In genomic region chr9:57610359-57610826, GRCm38 (mm10) we compare ENCODE assay signal across 21 mouse cellular contexts. TPM values are rescaled to one million over a fixed set of nuclear protein-coding genes. Genes with fewer than 3 reads are reported as not detected.
DNase-seq lines count a peak whose midpoint lies in the region; ATAC-seq lines count a peak whose summit lies in the region.
"Had no signal": no experiment of that assay in that cellular context is flagged by ENCODE, and none has a peak within 500 bp of the region (broad histone marks: within the 10 kb centered on the region; RNA-seq: fewer than 3 reads in every experiment).

No protein-coding gene starts in this region.

- no peak overlapping the region for H3K4me2 ChIP-seq in hindbrain, embryonic 13.5 days
- H3K4me2 ChIP-seq: embryonic facial prominence, embryonic 13.5 days; liver, embryonic 11.5 days; lung, embryonic 15.5 days had no signal

- WGBS in hindbrain, embryonic 10.5 days = 62% methylated on average over 3 of the region's 3 CpGs
- WGBS in hindbrain, embryonic 13.5 days = 51% methylated on average over 3 of the region's 3 CpGs

- no peak overlapping the region for H3K9ac ChIP-seq in hindbrain, embryonic 13.5 days
- H3K9ac ChIP-seq: embryonic facial prominence, embryonic 13.5 days; lung, embryonic 15.5 days had no signal

- no peak for DNase-seq in hindbrain, embryonic 10.5 days (ENCODE audit: low spot score)
- peak; percentile 51 for DNase-seq in 3T3-L1 (ENCODE audit: low read depth, low spot score)
- peak; percentile 73 for DNase-seq in Muller cell, postnatal 12 days (ENCODE audit: inconsistent ontology term)
- DNase-seq in fat pad, adult 2 months (ENCODE audit: extremely low read depth, low read depth, low spot score) = peak; percentile 97
- DNase-seq in ovary, postnatal 14 days (ENCODE audit: low spot score) = no peak
- DNase-seq in gastrocnemius, postnatal 36 days = no peak
- DNase-seq: adrenal gland, postnatal 10 days; heart, adult 2 months; right cerebral cortex, postnatal 4 days; thymus, postnatal 36 days had no signal

- intact Hi-C loops in gastrocnemius, postnatal 36 days (cut with DNase I) = no loop called here

- H3K9me3 ChIP-seq in hindbrain, embryonic 10.5 days = no peaks in the 10 kb centered on the region
- no peaks in the 10 kb centered on the region for H3K9me3 ChIP-seq in hindbrain, embryonic 13.5 days
- H3K9me3 ChIP-seq: embryonic facial prominence, embryonic 13.5 days; lung, embryonic 15.5 days; megakaryocyte, embryonic 14.5 days had no signal

- H3K36me3 ChIP-seq in hindbrain, embryonic 10.5 days = no peaks in the 10 kb centered on the region
- no peaks in the 10 kb centered on the region for H3K36me3 ChIP-seq in hindbrain, embryonic 13.5 days
- H3K36me3 ChIP-seq: embryonic facial prominence, embryonic 13.5 days; lung, embryonic 15.5 days had no signal

- H3K27me3 ChIP-seq in hindbrain, embryonic 10.5 days (ENCODE audit: insufficient read depth, poor library complexity, severe bottlenecking) = peaks cover 18% of the 10 kb centered on the region
- peaks cover 28% of the 10 kb centered on the region for H3K27me3 ChIP-seq in hindbrain, embryonic 13.5 days

- H3K4me1 ChIP-seq in hindbrain, embryonic 10.5 days (replicated peaks) = peaks cover 26% of the 10 kb centered on the region
- H3K4me1 ChIP-seq in hindbrain, embryonic 13.5 days (replicated peaks) = peaks cover 12% of the 10 kb centered on the region
- H3K4me1 ChIP-seq: lung, embryonic 15.5 days had no signal

- no peak overlapping the region for H3K4me3 ChIP-seq in hindbrain, embryonic 10.5 days
- no peak overlapping the region for H3K4me3 ChIP-seq in hindbrain, embryonic 13.5 days
- H3K4me3 ChIP-seq: embryonic facial prominence, embryonic 13.5 days; heart, adult 2 months; lung, embryonic 15.5 days; megakaryocyte, embryonic 14.5 days had no signal

- peak overlapping the region; percentile 30; the same call in 1 of the 2 replicates for H3K27ac ChIP-seq in hindbrain, embryonic 10.5 days
- no peak overlapping the region for H3K27ac ChIP-seq in hindbrain, embryonic 13.5 days
- H3K27ac ChIP-seq: embryonic facial prominence, embryonic 13.5 days; heart, adult 2 months; lung, embryonic 15.5 days had no signal

- ATAC-seq in hindbrain, embryonic 13.5 days (ENCODE audit: low FRiP score) = no peak
- ATAC-seq: inflammation-experienced regulatory T-cells, adult 6 months had no signal

RNA-seq across cellular contexts. Expression of gene Cplx3, which starts 4.3 kb away (rescaled TPM):
- 0.88 and 2.8 TPM in 2 replicates for polyA plus RNA-seq in hindbrain, embryonic 10.5 days (2016; fragmentation: Nextera tagmentation; extraction: Ambion mirVana)
- polyA plus RNA-seq in hindbrain, embryonic 13.5 days (2015; fragmentation: Nextera tagmentation; extraction: Ambion mirVana) = 0.21 and 0.48 TPM in 2 replicates
- total RNA-seq in gastrocnemius, postnatal 36 days (2021) = not detected
- total RNA-seq: adrenal gland, postnatal 10 days; heart, adult 2 months had no signal
- polyA plus RNA-seq: embryonic facial prominence, embryonic 13.5 days; heart, adult 2 months; inflammation-experienced regulatory T-cells, adult 6 months; kidney, embryonic 14.5 days; liver, embryonic 11.5 days; lung, embryonic 15.5 days; stomach, embryonic 14.5 days had no signal

RNA-seq across cellular contexts. Expression of gene Lman1l, which starts 10.2 kb away (rescaled TPM):
- polyA plus RNA-seq in hindbrain, embryonic 10.5 days (2016; fragmentation: Nextera tagmentation; extraction: Ambion mirVana) = not detected in 2 replicates
- polyA plus RNA-seq in hindbrain, embryonic 13.5 days (2015; fragmentation: Nextera tagmentation; extraction: Ambion mirVana) = not detected in 2 replicates
- not detected for total RNA-seq in gastrocnemius, postnatal 36 days (2021)
- total RNA-seq: adrenal gland, postnatal 10 days; heart, adult 2 months; layer of hippocampus, adult 8-10 months; left cerebral cortex, postnatal 10 days had no signal
- polyA plus RNA-seq: embryonic facial prominence, embryonic 13.5 days; heart, postnatal 0 days; kidney, embryonic 14.5 days; liver, embryonic 11.5 days; lung, embryonic 15.5 days; stomach, embryonic 14.5 days had no signal

RNA-seq across cellular contexts. Expression of gene Ulk3, which starts 21.1 kb away (rescaled TPM):
- 14.2 and 14.6 TPM in 2 replicates for polyA plus RNA-seq in hindbrain, embryonic 10.5 days (2016; fragmentation: Nextera tagmentation; extraction: Ambion mirVana)
- polyA plus RNA-seq in hindbrain, embryonic 13.5 days (2015; fragmentation: Nextera tagmentation; extraction: Ambion mirVana) = 28.6 and 30.5 TPM in 2 replicates
- 1 to 10 TPM; 4.3 to 6.0 TPM for total RNA-seq in gastrocnemius, postnatal 36 days (2021)

RNA-seq across cellular contexts. Expression of gene Csk, which starts 43.0 kb away (rescaled TPM):
- 40.8 and 42.3 TPM in 2 replicates for polyA plus RNA-seq in hindbrain, embryonic 10.5 days (2016; fragmentation: Nextera tagmentation; extraction: Ambion mirVana)
- polyA plus RNA-seq in hindbrain, embryonic 13.5 days (2015; fragmentation: Nextera tagmentation; extraction: Ambion mirVana) = 43.6 and 45.0 TPM in 2 replicates
- total RNA-seq in gastrocnemius, postnatal 36 days (2021) = 1 to 10 TPM; 8.5 to 9.5 TPM

RNA-seq across cellular contexts. Expression of gene Scamp2, which starts 49.6 kb away (rescaled TPM):
- 50.7 and 59.7 TPM in 2 replicates for polyA plus RNA-seq in hindbrain, embryonic 10.5 days (2016; fragmentation: Nextera tagmentation; extraction: Ambion mirVana)
- 56.9 and 58.8 TPM in 2 replicates for polyA plus RNA-seq in hindbrain, embryonic 13.5 days (2015; fragmentation: Nextera tagmentation; extraction: Ambion mirVana)
- 10 to 100 TPM; 33.8 to 37.3 TPM for total RNA-seq in gastrocnemius, postnatal 36 days (2021)

Comparison
In these comparisons a context has a peak if more than half of its experiments do, and no peak if none do; other contexts are left out.
1. DNase-seq: peak in 3T3-L1 (single experiment), Muller cell, postnatal 12 days (single experiment) and fat pad, adult 2 months (single experiment); none in hindbrain, embryonic 10.5 days (single experiment), ovary, postnatal 14 days (single experiment) and gastrocnemius, postnatal 36 days (0 of 2).